Mouse (Mus musculus) olfactory bulb, adult 2 months (tissue): ENCODE measurements around the gene St3gal3.

Experiments
- CTCF ChIP-seq: fragments of 200-500 bp; IDR thresholded peaks from 2 replicates; pipeline ENCODE4 v1.5.1; 2012; ENCODE audit warnings: low read depth, mild to moderate bottlenecking, low read length, moderate library complexity; ENCODE audit not compliant: insufficient read depth
- POLR2A ChIP-seq: fragments of 200-500 bp; IDR thresholded peaks from 2 replicates; pipeline ENCODE4 v1.6.1; 2012; ENCODE audit warnings: mild to moderate bottlenecking, low read depth, low read length, moderate library complexity; ENCODE audit not compliant: insufficient read depth

GRCm38 (mm10) chr4:118001355-118001754 lies 133.4 kb downstream of the St3gal3 start:
- TF ChIP-seq POLR2A (no peak), CTCF (no peak)
